Mouse (Mus musculus) monocyte, adult 5-6 weeks (primary cell): ENCODE data around the gene Msl2. TPM values are rescaled to one million over a fixed set of nuclear protein-coding genes. Genes with fewer than 3 reads are reported as not detected.
A peak's percentile ranks its signal among the peaks of the same experiment; 100 is the strongest.

ENCODE experiments used
- ATAC-seq: fragments of 153-309, 156-312 bp; replicated peaks from 2 replicates; pipeline ENCODE4 v1.8.0; 2017; ENCODE audit warnings: mild to moderate bottlenecking; ENCODE audit not compliant: low TSS enrichment, insufficient number of reproducible peaks, severe bottlenecking, poor library complexity, low FRiP score
- total RNA-seq: library from RNA; stranded (forward); fragments of 200-1000, 200-491, 200-594 nt; gene quantifications from 3 replicates; pipeline ENCODE4 v1.2.3, GENCODE M21; 2017

Msl2 gene
- total RNA-seq: 52.9 to 75.5 TPM (median 58.3 TPM) in 3 replicates

DNA sequence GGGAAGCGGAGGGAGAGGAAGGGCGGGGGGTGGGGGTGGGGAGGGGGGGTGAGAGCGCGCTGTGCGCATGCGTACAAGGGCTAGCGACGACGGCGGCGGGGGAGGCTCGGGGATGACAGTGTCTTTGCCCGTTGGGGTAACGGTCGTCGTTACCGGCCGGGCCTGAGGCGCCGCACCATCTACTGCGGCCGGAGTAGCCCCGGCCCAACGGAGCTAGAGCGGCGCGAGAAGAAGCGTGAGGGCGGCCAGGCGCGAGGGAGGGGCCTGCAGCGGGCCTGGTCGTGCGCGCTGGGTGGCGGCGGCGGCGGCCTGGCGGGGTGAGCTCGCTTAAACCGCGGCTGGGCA is at the start of gene Msl2:
Gene Msl2, plus strand, starts transcription at position 115 of the 345 bp plus-strand sequence.
- no peak; the same call in 1 of the 2 replicates for ATAC-seq

DNA sequence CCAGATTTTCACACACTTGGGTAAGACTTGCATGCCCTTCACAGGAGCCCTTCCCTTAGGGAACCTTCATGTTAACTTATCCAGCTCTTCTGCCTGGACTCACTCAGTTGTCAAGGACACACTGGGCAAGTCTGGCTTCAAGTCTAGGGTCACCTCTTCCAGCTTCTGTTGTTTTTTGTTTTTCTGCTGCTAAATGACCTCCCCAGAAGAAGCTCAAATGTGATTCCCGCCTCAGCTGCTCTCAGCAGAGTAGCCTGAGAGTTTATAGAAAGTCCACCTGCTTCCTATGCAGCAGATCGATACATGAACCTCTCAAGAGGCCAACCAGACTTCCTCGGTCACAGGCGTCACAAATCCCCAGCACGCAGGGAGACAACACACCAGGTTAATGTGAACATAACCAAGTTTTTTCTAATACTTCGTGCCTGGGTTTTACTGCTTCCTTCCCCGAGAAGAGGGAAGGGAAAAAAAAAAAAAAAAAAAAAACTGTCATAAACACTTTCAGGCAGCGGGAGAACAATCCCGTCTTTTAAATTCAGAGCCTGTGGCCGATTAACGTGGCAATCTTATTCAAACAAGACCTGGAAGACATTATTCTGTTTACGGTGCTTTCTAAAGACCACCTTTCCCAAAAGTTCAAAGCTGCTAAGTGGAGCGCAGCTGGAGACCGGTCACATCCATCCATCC is 40.0 kb upstream of the Msl2 start:
- ATAC-seq: no peak

DNA sequence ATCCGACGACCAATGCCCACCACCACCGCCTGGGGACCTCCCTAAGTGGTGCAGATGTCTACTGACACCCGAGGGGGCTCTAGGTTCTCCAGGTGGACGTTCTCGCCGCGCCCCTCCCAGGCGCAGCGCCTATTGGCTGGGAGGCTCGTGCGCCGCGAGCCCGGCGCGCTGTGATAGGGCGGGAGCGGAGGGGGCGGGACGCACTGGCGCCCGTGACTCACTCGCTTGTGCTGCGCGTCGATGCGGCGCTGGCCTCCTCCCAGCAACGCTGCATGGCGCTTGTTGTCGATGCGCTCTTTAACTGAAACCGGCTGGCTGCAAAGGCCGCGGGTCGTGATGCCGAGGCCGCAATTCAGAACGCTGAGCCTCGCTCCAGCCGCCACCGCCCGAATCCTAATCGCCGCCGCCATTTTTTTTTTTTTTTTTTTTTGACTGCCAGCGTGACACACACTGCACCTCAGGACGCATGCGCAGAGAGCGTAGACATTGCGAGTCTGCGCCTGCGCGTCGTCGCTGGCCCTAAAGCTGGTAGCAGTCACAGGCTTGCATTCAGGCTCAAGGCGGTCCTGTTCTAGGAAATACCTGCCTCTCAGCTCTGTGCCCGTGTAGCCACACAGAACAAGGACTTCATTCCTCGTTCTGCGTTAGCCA is 39.3 kb upstream of the Msl2 start, which contains the start of gene Pccb:
Gene Pccb, minus strand, starts transcription at position 451 of the 651 bp plus-strand sequence.
- ATAC-seq: peak; percentile 90

DNA sequence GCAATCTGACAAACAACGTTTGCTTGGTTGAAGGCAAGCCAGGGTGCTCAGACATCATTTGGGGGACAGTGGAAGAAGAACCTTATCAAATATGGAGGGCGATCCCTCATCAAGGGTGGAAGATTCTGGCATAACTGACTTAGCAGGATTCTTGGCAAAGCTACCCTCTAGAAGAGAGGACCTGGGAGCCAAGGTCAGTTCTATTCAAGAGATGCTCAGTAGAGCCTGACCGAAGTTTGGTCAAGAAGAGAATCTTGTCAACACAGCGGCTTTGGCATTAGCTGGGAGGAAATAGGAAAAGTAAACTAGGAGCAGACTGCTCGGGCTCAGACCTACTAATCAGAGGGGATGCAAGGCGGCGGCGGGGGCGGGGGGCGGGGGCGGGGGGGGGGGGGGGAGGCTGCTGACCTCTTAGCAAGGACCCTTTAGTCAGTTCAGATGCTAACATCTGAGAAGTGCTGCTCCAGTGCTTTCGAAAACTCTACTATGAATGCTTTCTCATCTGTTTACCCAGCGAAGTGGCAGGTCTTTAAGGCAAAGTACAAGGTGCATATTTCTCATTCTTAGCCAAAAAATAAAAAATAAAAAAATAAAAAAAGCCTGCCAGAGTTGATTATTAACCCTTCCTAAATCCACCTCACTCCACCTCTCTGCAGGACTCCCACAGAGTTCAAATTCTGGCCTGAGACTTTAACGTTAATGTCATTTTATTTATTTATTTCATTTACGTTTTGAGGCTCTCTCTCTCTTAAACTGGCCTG is 37.9 kb upstream of the Msl2 start:
- ATAC-seq: no peak

DNA sequence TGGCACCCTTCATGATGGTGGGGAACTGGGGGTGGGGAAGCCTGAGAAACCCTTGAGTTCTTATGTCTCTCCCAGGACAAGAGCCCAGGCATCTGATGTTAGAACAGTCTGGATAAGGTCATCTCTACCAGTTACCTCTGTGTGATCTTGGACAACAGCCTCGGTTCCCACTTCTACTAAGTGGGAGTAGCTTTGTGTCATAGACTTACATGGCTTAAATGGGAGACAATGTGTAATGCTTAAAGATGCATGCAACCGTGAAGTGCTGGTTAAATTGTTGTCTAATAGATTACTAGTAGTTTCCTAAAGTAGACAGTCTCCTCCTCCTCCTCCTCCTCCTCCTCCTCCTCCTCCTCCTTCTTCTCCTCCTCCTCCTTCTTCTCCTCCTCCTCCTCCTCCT is 37.0 kb upstream of the Msl2 start:
- ATAC-seq: no peak

DNA sequence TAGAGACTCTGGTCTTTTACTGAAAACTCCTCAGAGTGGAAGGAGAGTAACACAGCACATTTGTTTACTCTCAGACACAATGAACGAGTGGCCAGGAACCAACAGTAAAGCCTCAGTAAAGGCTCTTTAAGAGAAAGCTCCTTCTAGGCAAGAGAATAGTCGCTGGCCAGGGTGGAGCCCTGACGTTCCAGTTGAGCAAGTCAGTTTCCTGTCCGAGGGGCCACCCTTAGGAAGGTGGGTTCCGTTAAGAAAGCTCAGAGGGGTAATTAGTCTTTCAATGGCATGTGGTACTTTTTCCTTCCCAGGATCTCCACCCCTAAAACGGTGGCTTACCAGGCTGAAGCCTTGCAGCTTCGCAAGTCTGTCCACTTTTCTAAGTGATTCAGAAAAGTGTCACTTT is 36.5 kb upstream of the Msl2 start:
- no peak for ATAC-seq

DNA sequence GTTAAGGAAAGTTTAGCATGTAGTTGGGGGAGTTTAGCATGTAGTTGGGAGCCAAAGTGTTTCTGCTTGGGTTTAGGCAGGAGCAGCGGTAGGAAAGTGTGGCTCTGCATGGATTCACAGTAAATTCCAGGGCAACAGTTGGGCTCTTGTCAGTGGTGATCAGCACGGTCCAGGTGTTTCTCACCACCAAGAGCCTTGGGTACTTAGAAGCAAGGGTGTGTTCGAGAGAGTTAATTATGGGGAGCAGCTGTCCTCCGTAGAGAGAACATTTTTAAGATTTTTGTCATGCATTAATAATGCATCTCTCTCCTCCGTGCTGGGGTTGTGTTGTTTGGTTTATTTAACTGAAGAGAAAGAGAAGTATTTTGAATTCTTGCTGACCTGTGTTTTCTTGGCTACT is 35.3 kb upstream of the Msl2 start:
- ATAC-seq: no peak

DNA sequence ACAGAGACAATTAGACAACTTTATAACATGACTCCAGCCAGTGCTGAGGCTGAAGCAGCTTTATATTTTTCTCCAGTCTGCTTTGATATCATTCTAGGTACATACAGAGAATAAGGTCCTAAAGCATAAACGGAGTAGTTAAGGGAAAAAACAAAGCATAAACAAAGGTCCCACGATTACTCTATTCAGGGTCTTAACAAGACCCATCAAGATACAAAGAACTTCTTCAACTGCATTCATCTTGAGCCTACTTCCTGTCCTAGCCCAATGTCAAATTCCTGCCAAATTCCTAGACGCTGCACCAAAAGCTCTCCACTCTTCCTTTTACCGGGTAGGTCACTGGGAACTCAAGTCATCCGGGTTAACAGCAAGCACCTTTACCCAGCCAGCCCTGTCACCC is 32.4 kb upstream of the Msl2 start:
- ATAC-seq: no peak

DNA sequence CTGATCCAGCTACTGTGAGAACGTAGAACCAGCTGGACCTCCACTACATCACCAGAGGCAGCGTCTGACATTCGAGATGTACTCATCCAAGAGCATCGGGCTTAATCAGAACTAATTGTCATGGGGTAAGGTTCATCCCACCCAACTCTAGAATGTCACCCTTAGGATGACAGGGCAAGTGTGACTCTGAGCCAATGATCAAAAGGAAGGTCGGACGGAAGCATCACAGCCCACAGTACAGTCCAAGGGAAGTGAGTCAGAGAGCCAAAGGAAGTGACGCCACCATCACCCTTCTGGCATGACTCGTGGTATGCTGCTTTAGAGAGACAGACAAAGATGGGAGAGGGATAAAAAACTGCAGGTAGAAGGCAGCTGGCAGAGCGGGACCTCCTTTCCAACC is 31.7 kb upstream of the Msl2 start:
- ATAC-seq: no peak

DNA sequence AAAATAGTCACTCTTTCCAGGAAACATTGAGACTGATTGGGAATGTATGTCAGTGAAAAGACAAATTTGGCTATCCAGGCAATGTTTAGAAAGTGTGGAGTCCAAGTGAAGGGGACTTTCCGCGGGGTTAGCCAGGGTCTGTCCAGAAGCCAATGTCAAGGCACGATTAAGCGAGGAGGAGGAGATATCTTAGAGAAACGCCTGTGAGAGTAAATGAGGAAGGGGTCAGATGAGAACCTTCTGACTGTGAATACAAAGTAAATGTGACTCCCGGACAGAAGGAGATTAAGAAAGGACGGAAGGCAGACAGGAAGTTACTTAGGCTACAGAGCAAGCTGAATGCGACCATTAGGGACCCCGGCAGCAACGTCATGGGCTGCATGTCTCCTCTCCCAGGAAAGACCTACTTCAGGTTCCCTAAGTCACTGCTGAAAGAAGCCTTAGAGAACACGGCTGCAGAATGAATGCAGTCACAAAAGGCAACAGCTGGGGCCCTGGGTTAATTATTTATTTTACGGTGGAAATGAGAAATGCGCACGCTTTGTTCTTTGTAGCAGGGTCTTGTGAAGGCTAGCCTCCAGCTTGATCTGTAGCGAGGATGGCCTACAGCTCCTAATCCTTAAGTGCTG is 28.1 kb upstream of the Msl2 start:
- no peak for ATAC-seq

DNA sequence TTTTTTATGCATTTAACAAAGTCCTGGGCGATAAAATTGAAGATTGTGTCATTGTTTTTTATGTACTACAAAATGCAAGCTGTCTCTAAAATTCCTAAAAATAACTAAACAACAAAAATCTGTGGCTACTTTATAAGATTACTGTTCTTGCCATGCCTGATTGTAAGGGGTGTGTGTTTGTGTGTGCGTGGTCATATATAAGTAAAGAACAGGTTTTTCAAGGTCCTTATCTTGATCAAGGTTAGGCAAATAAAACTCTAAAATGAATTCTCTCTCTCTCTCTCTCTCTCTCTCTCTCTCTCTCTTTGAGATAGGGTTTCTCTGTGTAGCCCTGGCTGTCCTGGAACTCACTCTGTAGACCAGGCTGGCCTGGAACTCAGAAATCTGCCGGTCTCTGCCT is 21.9 kb upstream of the Msl2 start:
- ATAC-seq: no peak

DNA sequence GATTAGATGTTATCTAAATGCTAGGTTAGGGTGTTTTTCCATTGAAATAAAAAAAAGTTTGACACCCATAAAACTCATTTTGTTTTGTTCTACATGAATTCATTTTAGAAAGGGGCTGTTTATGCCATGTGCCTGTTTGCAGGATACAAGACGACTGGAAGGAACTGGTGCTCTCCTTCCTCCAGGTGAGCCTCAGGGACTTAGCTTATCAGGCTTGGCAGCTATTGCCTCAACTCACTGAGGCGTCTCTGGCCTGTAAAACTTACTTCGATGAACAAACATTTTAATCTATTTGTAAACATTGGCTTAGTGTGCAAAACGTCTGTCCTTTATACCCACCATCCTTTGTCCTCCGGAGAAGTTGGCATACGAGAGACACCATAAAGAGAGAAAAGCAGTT is 21.2 kb upstream of the Msl2 start:
- no peak for ATAC-seq

DNA sequence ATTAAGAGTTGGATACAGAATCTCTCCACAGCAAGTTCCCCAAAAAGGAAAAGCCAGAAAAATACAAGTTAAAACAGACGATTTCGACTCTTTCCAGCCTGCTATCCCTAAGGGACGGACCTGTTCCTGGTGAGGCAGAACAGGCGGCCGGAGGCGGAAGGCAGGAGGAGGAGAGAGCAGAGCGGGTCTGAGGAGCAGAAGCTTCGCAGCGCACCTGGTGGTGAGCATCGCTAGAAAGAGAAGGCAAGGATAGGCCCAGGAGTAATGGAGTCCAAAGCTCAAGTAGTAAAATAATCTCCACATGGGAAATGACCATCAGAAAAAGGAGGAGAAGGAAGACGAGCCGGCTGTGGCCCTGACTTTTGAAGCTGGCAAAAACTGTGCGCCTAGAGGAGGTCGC is 20.6 kb upstream of the Msl2 start:
- ATAC-seq: no peak

DNA sequence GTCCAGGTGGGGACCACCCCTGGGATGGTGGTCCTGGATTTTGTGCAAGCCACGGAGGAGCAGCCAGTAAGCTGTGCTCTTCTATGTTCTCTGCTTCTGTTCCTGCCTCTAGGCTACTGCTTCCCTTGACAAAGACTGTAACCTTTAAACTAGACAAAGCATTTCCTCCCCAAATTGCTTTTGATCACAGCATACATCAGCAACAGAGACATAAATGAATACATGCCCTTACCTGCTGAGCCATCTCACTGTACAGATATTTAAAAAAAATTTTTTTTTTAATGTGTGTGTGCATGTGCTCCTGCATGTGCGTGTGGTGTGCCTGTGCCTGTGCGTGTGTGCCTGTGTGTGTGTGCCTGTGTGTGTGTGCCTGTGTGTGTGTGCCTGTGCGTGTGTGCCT is 16.7 kb upstream of the Msl2 start:
- no peak for ATAC-seq

DNA sequence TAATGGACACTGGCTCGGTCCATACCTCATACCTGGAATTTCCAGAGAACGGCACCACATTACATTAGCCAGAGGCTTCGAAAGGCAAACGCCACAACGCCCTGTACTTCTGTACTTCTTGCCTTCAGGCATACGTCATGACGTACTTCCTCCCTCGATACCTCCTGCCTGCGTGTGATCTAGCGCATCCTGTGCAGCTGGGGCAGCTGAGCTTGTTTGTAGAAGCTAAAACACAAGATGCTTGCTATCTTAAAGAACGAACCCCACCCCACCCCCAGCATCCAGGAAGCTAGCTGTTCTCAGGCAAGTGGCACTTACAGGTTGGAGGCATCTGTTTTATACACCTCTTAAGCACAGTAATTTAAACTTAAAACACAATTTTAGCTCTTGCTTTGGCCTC is 12.9 kb upstream of the Msl2 start:
- peak; percentile 76 for ATAC-seq

DNA sequence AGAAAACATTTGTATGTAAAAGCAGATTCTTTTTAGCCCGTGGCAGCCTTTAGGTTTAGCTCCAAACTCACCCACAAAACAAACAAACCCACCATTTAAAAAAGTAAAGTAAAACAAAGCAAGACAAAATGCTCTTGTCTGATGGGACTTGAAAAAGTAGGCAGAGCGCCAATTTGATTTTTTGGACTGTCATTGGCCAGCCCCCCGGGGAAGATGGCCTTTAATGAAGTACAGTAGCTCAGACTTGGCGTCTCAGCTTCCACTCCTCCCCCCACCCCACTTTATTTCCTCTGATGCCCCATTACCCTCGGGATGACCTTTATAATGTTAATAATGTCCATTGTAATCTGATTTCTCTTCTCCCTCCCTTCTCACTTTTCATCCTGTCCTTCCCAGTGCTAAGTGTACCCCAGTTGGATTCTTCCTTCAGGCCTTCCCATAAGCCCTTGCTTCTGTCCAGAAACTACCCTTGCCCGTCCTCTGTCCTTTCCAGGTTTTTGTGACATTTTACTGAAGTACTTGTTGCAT is 11.6 kb upstream of the Msl2 start:
- ATAC-seq: no peak

DNA sequence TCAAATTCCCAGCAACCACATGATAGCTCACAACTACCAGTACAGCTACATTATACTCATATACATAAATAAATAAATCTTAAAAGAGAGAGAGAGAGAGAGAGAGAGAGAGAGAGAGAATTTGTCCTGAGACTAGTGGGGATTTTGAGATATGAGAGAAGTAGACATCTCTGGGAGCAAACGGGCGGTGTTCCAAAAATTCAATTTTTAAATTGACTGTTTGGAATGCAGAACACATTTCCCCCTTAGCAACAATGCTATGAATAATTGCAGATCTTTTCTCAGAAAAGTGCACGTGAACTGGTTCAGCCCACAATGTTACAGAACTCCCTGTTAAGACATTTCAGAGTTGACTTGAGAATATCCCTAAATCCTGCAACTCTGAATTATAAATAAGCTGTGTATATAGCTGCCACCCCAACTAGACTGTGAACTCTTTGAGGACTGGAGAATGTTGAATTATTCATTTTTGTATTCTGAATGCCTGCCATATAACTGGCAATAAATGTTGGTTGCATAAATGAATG is 8.8 kb upstream of the Msl2 start:
- no peak for ATAC-seq

DNA sequence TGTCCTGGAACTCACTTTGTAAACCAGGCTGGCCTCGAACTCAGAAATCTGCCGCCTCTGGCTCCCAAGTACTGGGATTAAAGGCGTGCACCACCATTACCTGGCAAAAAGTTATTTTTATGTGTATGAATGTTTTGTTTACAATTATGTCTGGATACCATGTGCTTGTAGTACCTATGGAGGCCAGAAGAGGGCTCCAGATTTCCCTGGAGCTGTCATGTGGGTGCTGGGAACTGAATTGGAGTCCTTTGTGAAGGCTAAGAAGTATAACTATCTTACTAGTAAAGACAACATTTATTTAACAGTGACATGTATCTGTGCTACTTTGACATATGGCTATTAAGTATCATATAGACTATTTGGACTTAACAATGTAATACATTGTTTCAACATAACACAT is 4.1 kb upstream of the Msl2 start:
- ATAC-seq: no peak

DNA sequence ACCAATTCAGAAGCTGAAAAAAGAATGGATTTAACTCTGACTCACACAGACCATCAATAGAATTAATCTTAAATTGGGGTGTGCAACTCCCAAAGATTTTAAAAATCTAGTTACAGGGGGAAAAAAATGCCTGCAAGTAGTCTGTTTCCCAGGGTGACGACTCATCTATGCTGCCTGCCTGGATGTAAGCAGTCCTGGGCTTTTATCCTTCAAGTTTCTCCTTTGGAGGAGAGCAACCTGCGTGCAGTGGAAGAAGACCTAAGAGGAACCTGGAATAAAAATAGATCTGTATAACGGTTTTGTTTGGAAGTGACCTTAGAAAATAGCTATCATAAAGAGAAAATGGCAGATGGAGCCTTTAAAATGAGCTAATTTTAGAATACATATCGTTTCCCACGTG is 1.4 kb upstream of the Msl2 start:
- ATAC-seq: no peak
